Mouse (Mus musculus) limb, embryonic 10.5 days (tissue): ENCODE measurements at regions not wholly inside any gene's neighbourhood (a gene's known extent, or its start where the extent isn't known, plus 50 kb on each side); places are given as distances from the start of the nearest gene placed in this dataset.

Source experiments
- DNase-seq: peaks from one replicate; pipeline ENCODE4 v3.0.0-alpha.2; 2017; ENCODE audit warnings: low spot score
- H3K27ac ChIP-seq: fragments of 300-500 bp; sonication (generic); 2 replicates; pipeline ENCODE4 v1.5.1; 2016; ENCODE audit warnings: mild to moderate bottlenecking
- H3K27me3 ChIP-seq: fragments of 300-500 bp; sonication (generic); 2 replicates; pipeline ENCODE4 v1.6.1; 2016; ENCODE audit warnings: low read depth, mild to moderate bottlenecking; ENCODE audit not compliant: poor library complexity, severe bottlenecking
- H3K36me3 ChIP-seq: fragments of 300-500 bp; sonication (generic); 2 replicates; pipeline ENCODE4 v1.6.1; 2016; ENCODE audit warnings: mild to moderate bottlenecking, moderate library complexity
- H3K4me1 ChIP-seq: fragments of 300-500 bp; sonication (generic); 2 replicates; pipeline ENCODE4 v1.6.1; 2016
- H3K4me3 ChIP-seq: fragments of 300-500 bp; sonication (generic); 2 replicates; pipeline ENCODE4 v1.5.1; 2016; ENCODE audit warnings: mild to moderate bottlenecking, moderate library complexity
- H3K9me3 ChIP-seq: fragments of 300-500 bp; sonication (generic); replicated peaks from 2 replicates; pipeline ENCODE4 v1.6.1; 2016; ENCODE audit warnings: mild to moderate bottlenecking
- WGBS: fragments of 180-500 bp; shearing (Covaris S2); methylation state at CpG from one replicate; pipeline ENCODE4 v1.1.7; 2016; 5-methylcytosine and 5-hydroxymethylcytosine counted together

DNA sequence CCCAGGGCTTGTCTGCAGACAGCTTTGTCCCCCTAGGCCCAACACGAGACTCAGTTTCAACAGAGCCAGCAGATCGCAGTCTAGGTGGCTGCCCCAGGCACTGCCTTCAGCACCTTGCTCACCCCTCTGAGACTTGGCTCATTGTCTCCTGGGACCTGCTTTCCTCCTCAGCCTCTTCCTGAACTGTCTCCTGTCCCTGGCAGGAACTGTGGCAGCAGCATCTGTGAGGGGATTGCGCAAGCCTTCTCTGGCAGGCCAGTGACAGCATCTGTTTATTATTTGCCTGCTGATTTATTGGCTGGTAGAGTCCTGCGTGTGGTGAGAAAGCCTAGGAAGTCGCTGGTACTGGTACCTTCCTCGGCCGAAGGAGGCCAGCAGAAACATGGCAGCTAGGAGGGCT is 84.1 kb downstream of the Thnsl2 start:
- WGBS: 44% methylated on average over 7 of the region's 7 CpGs
- H3K9me3 ChIP-seq: no peaks in the 10 kb centered on the region
- peaks cover 9% of the 10 kb centered on the region for H3K4me1 ChIP-seq
- peak; percentile 64 for DNase-seq
- no peaks in the 10 kb centered on the region for H3K27me3 ChIP-seq
- peak overlapping the region; percentile 75 for H3K27ac ChIP-seq
- H3K36me3 ChIP-seq: no peaks in the 10 kb centered on the region
- H3K4me3 ChIP-seq: no peak overlapping the region

DNA sequence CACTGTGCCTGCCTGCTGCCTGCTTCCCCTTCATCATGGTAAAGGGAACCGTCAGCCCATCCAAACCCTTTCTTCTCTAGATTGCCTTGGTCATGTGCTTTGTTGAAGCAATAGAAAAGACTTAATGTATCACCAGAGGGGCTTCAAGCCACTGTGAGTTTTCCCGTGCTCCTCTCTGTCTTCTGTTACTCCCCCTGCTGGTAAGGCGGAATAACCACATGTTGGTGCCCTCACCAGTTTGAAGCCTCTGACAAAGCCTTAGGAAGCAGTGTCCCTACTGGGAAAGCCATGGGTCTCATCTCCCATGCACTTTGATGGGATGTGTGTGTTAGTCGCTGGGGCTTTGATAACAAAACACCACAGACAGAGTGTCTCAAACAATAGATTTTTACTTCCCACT is 81.3 kb downstream of the Thnsl2 start:
- Histone ChIP-seq H3K27me3 (no peaks in the 10 kb centered on the region), H3K27ac (no peak overlapping the region), H3K9me3 (no peaks in the 10 kb centered on the region), H3K4me1 (peaks cover 9% of the 10 kb centered on the region), H3K4me3 (no peak overlapping the region), H3K36me3 (no peaks in the 10 kb centered on the region)
- DNase-seq: no peak
- WGBS: 80% methylated on average over 4 of the region's 4 CpGs

GRCm38 (mm10) chr6:71065428-71065827 is 78.8 kb downstream of the Thnsl2 start:
- Histone ChIP-seq H3K9me3 (no peaks in the 10 kb centered on the region), H3K4me1 (peaks cover 2% of the 10 kb centered on the region), H3K27me3 (no peaks in the 10 kb centered on the region), H3K36me3 (no peaks in the 10 kb centered on the region), H3K4me3 (no peak overlapping the region), H3K27ac (no peak overlapping the region)
- no peak for DNase-seq
- WGBS: 55% methylated on average over 6 of the region's 6 CpGs

- WGBS: 68% methylated on average over 4 of the region's 4 CpGs
- Histone ChIP-seq H3K4me1 (peaks cover 2% of the 10 kb centered on the region), H3K27ac (no peak overlapping the region), H3K27me3 (no peaks in the 10 kb centered on the region), H3K36me3 (no peaks in the 10 kb centered on the region), H3K4me3 (no peak overlapping the region), H3K9me3 (no peaks in the 10 kb centered on the region)
- no peak for DNase-seq
Observed at GRCm38 (mm10) chr6:71069229-71069628, 75.0 kb downstream of the Thnsl2 start.

DNA sequence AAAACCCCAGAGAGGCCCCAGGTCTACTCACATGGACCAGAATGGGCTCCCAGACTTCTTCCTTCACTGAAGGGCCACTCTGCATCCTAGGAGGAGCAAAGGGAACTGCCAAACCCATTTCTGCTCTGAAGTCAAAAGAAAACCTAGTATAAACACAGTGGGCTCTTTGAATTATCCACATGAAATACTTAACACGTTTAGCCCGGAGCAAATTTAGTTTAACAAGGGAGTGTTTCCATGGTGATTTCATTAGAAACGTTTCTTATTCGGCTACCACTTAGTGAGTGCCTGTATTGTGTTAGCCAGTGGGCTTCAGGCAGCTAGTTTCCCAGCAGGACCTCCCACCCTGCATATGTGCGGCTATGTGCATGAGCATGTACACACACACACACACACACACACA is 69.4 kb downstream of the Thnsl2 start:
- Histone ChIP-seq H3K4me1 (peaks cover 15% of the 10 kb centered on the region), H3K9me3 (no peaks in the 10 kb centered on the region), H3K27me3 (no peaks in the 10 kb centered on the region), H3K36me3 (no peaks in the 10 kb centered on the region), H3K27ac (peak overlapping the region; percentile 75; the same call in 1 of the 2 replicates), H3K4me3 (no peak overlapping the region)
- 41% methylated on average over 5 of the region's 5 CpGs for WGBS
- peak; percentile 41 for DNase-seq
